Mouse (Mus musculus) heart, embryonic 10.5 days (tissue): Measurements from ENCODE around the gene Tsga13. TPM values are rescaled to one million over a fixed set of nuclear protein-coding genes. Genes with fewer than 3 reads are reported as not detected.

Experiments
- polyA plus RNA-seq: library from polyadenylated mRNA; unstranded; fragments of >200 nt; fragmentation: Nextera tagmentation; extraction: Ambion mirVana; gene quantifications from 2 replicates; pipeline ENCODE4 v1.2.1, GENCODE M21; 2016

The Tsga13 gene
- polyA plus RNA-seq, 1 experiment from 2014 or later: not detected

Other genes with a start within 250 kb of the Tsga13 start
- gene Cep41, start 221.8 kb downstream of the Tsga13 start, polyA plus RNA-seq: 12.5 and 15.3 TPM in 2 replicates
- gene Mest, start 192.0 kb downstream of the Tsga13 start, polyA plus RNA-seq: 3,213 and 4,348 TPM in 2 replicates
- 18.6 and 27.7 TPM in 2 replicates for gene Copg2, start 18.8 kb downstream of the Tsga13 start, polyA plus RNA-seq
- 1.6 and 2.0 TPM in 2 replicates for gene Klf14, start 43.5 kb upstream of the Tsga13 start, polyA plus RNA-seq